Mouse (Mus musculus) v-Abl transformed pro-B cells (cell line): Measurements from ENCODE around the gene Hcls1.

ENCODE experiments used
- in situ Hi-C, 2 experiments: fragments of 400-800 bp; cut with MboI; formaldehyde crosslinking; loops; one replicate each; pipeline ENCODE4 v1.15.1; 2025; ENCODE audit not compliant: unreplicated experiment in 2 of 2

Hcls1 gene

DNA sequence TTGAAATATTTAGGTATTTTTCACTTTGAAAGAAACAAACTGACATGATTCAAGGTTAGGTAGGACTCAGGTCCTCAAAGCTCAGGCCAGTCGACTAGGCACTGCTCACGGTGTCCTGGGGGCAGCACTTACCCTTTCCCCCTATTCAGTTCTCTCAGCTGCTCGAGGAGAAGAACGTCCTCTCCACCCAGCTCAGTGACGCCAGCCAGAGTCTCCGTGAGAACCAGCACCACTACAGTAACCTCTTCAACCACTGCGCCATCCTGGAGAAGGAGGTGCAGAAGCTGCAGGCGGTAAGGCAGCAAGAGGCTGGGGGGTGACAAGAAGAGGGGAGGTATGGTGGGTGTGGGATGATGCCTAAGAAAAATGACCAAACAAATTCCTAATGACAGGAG, 6.7 kb upstream of the Hcls1 start:
- in situ Hi-C loops: no loop called here

GRCm38 (mm10) chr16:36929216-36929615, 5.6 kb upstream of the Hcls1 start:
- in situ Hi-C loops: no loop called here

DNA sequence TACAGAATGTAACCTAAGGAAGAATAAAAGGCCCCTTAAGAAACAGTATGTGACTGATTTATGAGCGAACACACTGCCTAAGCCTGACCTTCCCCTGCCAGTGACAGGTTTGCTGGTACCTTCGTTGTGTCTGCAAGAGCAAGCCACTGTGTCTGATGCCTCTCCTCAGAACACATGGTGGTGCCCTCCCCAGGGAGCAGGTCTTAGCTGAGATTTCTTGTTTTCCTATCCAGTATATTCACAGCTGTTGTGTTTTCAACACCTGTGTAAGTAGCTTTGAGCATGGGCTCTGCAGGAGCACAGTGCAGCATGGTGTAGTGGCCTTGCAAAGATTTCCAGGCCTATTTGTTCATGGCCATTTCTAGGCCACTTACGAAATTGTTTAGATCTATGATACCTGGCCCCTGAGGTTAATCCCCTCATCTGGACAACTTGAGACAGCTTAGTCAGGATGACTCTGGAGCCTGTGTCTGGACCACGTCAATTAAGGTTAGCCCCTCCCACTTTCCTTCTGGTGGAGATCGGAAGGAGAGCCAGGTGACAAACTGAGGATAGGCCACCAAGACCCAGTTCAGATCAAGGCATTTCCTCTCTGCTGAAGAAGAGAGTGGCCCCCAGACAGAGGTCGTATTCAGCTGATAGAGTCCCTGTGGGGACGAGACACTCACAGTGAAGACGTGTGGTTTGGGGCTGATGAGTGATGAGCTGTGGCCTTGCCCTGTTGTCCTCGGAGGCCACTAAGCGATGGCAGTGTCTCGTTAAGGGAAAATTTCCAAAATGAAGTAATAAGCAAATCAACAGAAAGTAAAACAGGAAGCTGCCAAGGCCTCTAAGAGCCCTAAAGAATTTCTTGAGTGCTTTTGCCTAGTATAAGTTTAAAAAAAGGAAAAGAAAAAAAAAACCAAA, 4.3 kb upstream of the Hcls1 start:
- in situ Hi-C loops: no loop called here

DNA sequence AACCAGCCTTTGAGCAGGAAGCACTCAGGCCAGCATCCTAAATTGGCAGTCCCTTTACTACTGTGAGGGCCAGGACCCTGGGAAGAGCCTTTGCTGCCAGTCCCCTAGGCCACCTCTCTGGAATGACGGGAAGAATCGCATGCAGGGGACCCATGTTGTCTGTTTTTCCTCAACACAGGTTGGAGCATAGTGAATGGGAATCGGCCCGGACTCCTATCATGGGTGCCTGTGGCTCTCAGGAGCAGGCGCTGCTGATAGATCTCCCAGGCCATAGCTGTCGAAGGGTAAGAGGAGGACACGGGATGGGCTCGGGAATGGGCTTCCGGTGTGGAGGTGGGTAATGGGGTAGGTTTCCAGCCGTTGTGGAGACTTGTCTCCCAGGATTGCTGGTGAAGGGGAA, 3.4 kb upstream of the Hcls1 start:
- in situ Hi-C loops: no loop called here

- in situ Hi-C loops: no loop called here
Measured at GRCm38 (mm10) chr16:36931976-36932375, 2.8 kb upstream of the Hcls1 start.

DNA sequence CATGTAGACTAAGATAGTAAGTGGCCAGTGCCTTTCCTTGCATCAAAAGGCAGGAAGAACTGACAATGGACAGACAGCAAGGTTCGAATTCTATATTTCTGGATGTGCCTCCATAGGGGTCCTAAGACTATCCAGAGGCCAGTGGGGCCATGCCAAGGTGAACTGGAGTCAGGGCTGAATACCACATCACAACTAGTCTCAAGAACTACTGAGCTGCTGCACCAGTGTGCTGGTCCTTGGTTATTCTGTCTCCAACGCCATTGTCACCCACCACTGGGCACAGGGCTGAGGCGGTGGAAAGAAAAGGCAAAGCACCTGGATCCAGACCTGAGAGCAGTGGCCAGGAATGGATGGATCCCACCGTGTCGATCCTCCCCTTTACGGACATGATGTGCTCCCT, 2.2 kb upstream of the Hcls1 start:
- in situ Hi-C loops: no loop called here

DNA sequence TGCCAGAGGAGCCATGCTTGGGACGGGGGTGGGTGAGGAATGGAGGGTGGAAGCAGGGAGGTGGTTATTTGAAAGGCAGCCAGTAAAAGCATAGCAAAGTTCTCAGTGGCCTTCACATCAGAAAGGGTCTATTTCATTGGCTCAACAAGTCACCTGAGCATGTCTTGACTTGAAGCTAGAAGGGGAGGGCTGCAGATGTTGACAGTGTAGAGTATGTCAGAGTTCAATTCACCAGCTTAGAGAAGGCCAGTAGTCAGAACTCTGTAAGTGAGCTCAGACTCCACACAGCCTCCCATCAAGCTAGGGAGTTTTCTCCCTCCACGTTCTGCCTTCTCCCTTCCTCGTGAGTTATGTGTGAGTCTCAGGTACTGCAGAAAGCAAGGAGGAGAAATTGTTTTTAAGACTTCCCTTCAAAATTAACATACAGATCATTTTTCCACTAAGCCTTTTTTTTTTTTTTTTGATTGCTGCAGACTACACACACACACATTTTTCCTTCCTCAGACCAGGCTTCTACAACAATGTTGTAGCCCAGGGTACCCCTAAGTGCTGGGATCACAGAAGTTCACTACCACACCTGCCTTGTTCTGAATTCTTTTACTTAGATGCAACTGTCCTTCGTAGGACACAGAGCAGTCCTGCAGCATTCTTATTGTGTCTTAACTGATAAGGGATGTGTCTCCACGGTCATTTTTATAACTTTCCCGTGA, 497 bp upstream of the Hcls1 start:
- in situ Hi-C loops: no loop called here

DNA sequence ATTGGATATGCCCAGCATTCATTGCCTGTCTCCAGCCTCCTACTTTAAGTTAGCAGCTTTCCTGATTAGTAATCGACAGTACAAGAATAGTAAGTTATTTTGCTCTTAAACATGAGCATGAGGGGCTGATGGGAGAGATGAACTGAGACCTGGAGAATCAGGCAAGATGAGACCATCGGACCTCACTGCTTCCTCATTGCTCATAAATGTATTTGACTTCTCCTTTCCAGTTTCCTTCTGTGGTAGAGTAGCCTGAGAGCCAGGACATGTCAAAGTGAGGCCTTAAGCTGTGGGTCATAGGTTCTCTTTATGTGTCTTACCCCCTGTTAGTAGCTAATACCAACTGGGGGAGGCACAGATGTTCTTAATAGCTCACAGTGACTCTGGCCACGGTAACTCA, 1.0 kb downstream of the Hcls1 start:
- in situ Hi-C loops: no loop called here

DNA sequence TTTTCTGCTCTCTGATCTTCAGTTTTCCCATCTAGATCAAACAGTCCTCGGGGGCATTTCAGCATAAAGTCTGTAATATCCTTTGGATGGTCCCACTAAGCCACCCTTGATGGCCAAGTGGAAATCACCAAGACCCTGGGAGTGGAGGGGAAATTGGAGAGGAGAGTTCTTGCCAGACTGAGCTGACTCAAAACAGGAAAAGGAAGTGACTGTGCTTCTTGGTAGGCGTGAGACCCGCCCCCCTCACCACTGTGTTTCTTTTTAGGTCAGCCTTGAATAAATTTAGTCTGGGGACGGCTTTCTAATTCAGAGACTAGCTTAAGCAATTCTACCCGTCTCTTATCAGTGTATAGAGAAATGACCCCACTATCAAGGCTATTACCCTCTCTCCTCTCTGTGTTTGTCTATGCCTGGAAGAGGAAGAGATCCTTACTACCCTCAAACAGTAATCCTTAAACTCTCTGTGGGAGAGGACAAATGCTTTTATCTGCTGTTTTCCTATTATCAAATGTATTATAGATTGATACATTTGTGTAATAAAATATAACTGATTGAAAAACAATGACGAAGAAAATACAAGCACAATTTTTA, 6.4 kb downstream of the Hcls1 start:
- in situ Hi-C loops: loop anchor here (5.0 kb wide), 2 partner anchors 59 to 64 kb away; partner anchors contain the start of genes Eaf2 (in 1 of the 2) and Golgb1 (in 1 of the 2)

GRCm38 (mm10) chr16:36941895-36942294, 7.1 kb downstream of the Hcls1 start:
- in situ Hi-C loops: loop anchor here (5.0 kb wide), 2 partner anchors 60 to 65 kb away; partner anchors contain the start of genes Eaf2 (in 1 of the 2) and Golgb1 (in 1 of the 2)

GRCm38 (mm10) chr16:36943591-36943990, 8.8 kb downstream of the Hcls1 start:
- in situ Hi-C loops: loop anchor here (5.0 kb wide), 2 partner anchors 61 to 66 kb away; partner anchors contain the start of genes Eaf2 (in 1 of the 2) and Golgb1 (in 1 of the 2)

DNA sequence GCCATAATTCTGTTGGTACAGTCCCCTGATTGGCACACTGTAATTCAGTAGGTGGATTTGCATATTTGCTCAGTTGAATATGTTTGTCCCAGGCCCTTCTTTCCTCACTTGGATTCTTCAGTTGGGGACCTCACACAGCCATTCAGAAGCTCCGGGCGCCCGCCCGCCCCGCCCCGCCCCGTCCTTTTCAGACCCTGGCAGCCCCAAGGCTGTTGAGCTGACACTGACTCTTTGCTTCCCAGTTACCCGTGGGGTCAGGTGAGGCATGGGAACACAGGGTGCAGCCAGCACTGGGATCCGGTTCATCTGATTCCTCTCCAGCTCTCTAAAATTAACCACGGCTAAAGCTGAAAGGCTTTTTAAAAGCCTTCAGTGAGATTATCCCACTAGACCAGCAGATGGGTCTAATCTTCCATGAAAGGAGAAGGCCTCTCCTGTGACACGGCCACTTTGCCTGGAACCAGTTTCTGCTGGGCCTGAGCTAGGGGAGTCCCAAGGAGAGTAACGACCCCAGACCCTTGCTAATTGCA, 10.2 kb downstream of the Hcls1 start:
- in situ Hi-C loops: loop anchor here (5.0 kb wide), 2 partner anchors 63 to 68 kb away; partner anchors contain the start of genes Eaf2 (in 1 of the 2) and Golgb1 (in 1 of the 2)

GRCm38 (mm10) chr16:36946459-36947159, 11.8 kb downstream of the Hcls1 start:
- in situ Hi-C loops: no loop called here

GRCm38 (mm10) chr16:36947646-36948197, 12.9 kb downstream of the Hcls1 start:
- in situ Hi-C loops: no loop called here

- in situ Hi-C loops: no loop called here
Measured at GRCm38 (mm10) chr16:36949614-36950336, 15.0 kb downstream of the Hcls1 start.

DNA sequence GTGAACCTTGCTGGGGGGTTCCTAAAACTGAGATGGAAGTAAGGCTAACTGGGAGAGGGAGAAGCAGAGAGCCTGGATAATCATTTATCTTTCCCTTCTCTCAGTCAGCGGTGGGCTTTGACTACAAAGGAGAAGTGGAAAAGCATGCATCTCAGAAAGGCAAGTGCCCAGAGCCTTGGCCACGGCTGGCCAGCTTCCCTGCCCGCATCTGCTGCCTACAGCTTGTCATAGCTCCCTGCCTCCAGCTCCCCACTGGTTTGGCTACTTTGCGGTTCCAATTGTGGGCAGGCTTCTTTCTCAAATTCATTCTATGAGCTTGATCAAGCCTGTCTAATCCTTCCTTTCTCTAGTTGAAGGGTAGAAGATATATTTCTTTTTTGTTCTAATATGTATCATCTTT, 16.2 kb downstream of the Hcls1 start:
- in situ Hi-C loops: no loop called here

DNA sequence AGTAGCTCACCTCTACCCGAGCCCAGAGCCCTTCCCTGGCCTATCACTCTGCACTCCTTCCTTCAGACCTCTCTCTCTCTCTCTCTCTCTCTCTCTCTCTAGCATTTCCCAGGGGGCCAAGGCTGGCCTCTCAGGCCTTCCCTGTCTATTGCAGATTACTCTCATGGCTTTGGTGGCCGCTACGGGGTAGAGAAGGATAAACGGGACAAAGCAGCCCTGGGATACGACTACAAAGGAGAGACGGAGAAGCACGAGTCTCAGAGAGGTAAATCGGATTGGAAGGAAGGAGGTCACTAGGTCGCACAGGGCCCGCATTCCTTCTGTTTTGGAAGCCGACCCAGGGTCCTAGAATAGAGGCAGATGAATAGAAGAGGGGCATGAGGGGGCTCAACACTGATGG, 20.3 kb downstream of the Hcls1 start:
- in situ Hi-C loops: no loop called here

GRCm38 (mm10) chr16:36963415-36963814, 28.6 kb downstream of the Hcls1 start:
- in situ Hi-C loops: no loop called here

- in situ Hi-C loops: no loop called here
Measured at GRCm38 (mm10) chr16:36979127-36979526, 44.3 kb downstream of the Hcls1 start.
